Comparison of ENCODE assay signal across 11 mouse cellular contexts in the genomic region with DNA sequence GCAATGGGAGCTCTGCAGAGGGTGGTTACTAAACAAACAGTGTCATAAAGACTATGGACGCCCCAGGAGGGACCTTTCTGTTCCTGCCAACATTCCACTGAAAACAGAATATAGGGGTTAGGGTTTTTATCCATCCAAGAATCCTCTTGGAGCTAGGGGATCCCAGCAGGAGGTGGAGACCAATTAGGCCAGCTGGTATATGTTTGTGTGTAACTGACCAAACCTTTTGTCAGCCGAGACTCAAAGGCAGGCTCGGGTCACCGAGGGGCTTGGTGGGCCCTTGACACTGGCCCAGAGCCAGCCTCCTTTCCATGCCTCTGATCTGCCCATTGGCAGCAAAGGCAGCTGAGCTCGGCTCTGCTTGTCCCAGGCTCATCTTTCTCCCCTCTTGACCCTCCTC. TPM values are rescaled to one million over a fixed set of nuclear protein-coding genes. Genes with fewer than 3 reads are reported as not detected.
"Had no signal": no experiment of that assay in that cellular context is flagged by ENCODE, and none has a peak within 500 bp of the region (broad histone marks: within the 10 kb centered on the region; RNA-seq: fewer than 3 reads in every experiment).

No protein-coding gene starts in this region.

- H3K9ac ChIP-seq: liver, embryonic 13.5 days; liver, postnatal 0 days; lung, embryonic 15.5 days had no signal

- H3K4me2 ChIP-seq: liver, embryonic 13.5 days; lung, embryonic 15.5 days; midbrain, embryonic 11.5 days had no signal

- DNase-seq: kidney, postnatal 4 days; liver; liver, embryonic 13.5 days; liver, postnatal 0 days; lung, postnatal 14 days had no signal

- H3K4me3 ChIP-seq: layer of hippocampus, adult 2 months; liver, embryonic 13.5 days; lung, embryonic 15.5 days; megakaryocyte, embryonic 14.5 days had no signal

- H3K27ac ChIP-seq: layer of hippocampus, adult 2 months; liver, embryonic 13.5 days; lung, embryonic 15.5 days; macrophage had no signal

- H3K9me3 ChIP-seq: liver, embryonic 13.5 days; lung, embryonic 15.5 days; megakaryocyte, embryonic 14.5 days had no signal

- H3K27me3 ChIP-seq: liver, embryonic 13.5 days; lung, embryonic 15.5 days had no signal

- ATAC-seq: intestine, postnatal 0 days; liver, postnatal 0 days had no signal

RNA-seq across cellular contexts. Expression of a gene that starts 22.5 kb away (rescaled TPM):
- polyA plus RNA-seq: macrophage had no signal
